Mouse (Mus musculus): ENCODE data around the gene Cdkn1b. TPM values are rescaled to one million over a fixed set of nuclear protein-coding genes. Genes with fewer than 3 reads are reported as not detected.

Cdkn1b gene
- 322 and 377 TPM in 2 replicates for total RNA-seq (2017)

DNA sequence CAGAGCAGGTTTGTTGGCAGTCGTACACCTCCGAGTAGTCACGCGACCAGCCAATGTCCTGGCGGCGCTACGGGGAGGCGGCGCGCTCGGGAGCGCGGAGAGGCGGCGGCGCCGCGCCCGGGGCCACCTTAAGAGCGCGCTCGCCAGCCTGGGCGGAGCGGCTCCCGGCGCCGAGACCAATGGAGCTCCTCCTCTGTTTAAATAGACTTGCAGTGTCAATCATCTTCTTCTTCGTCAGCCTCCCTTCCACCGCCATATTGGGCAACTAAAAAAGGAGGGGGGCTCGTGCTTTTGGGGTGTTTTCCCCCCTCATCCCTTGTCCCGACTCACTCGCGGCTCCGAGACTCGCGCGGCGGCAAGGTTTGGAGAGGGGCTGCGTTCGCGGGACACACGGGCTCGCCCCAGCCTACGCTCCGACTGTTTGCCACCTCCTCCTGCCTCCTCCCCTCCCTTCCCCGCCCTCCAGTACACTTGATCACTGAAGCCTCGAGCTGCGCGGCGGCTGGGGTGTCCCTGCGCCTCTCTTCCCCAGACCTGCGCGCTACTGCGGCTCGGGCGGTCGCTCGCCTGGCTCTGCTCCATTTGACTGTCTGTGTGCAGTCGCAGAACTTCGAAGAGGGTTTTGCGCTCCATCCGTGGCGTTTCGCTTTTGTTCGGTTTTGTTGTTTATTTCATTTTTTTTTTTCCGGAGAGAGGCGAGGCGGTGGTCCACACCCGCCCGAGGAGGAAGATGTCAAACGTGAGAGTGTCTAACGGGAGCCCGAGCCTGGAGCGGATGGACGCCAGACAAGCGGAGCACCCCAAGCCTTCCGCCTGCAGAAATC lies at the start of gene Cdkn1b:
Gene Cdkn1b (plus strand): TSS at position 212 of the 824 bp plus-strand sequence.
- peak; percentile 73 for ATAC-seq (ENCODE audit: extremely low read depth, insufficient number of reproducible peaks, low FRiP score, poor library complexity, severe bottlenecking)

DNA sequence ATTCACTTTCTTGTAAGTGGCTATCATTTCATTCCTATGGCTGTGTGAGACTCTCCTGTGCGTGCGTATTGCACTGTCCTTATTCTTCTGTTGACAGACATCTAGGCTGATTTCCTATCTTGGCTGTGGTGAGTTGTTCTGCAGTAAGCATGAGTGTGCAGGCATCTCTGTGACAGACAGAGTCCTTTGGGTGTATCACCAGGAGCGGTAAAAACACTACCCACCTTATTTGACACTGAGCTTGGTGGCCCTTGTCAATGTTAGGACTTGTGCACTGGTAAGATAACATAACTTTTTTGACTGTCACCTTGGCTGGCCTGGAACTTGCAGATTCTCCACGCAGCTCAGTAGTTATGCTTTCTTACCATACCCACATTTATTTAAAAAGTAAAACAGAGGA lies 49.3 kb upstream of the Cdkn1b start:
- ATAC-seq (ENCODE audit: extremely low read depth, insufficient number of reproducible peaks, low FRiP score, poor library complexity, severe bottlenecking), result no peak

DNA sequence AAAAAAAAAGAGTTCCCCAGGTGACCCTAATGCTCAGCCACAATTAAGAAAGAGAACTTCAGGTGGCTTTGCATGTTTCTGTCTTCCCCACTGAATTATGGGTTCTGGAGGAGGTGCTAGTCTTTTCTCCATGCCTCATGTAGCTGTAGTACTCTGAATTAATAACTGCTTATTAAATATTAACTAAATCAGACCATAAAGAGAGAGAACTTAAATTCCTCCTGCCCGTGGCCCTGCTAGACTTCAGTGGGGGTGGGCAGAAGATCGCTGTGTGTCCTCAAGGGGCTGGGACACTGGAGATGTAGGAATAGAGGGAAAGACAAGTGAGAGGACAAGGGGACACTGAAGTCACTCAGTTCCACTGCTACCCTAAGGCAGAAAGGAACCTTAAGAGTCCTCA lies 48.0 kb upstream of the Cdkn1b start:
- no peak for ATAC-seq (ENCODE audit: extremely low read depth, insufficient number of reproducible peaks, low FRiP score, poor library complexity, severe bottlenecking)

DNA sequence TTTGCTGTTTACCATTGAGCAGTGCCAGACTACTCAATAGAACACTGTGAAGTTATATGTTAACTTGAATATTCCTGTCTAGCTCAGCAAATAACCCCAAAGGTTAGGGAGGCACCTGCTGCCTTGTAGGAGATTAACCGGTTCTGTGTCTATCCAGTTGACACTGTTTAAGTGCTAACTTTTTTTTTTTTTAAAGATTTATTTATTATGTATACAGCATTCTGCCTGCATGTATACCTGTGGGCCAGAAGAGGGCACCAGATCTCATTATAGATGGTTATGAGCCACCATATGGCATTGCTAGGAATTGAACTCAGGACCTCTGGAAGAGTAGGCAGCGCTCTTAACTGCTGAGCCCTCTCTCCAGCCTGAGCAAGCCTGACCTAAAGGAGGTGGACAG lies 47.2 kb upstream of the Cdkn1b start:
- ATAC-seq (ENCODE audit: extremely low read depth, insufficient number of reproducible peaks, low FRiP score, poor library complexity, severe bottlenecking), result no peak

GRCm38 (mm10) chr6:134876795-134877194 lies 43.4 kb upstream of the Cdkn1b start:
- peak; percentile 53; the same call in 1 of the 2 replicates for ATAC-seq (ENCODE audit: extremely low read depth, insufficient number of reproducible peaks, low FRiP score, poor library complexity, severe bottlenecking)

GRCm38 (mm10) chr6:134877276-134877675 lies 42.9 kb upstream of the Cdkn1b start:
- ATAC-seq (ENCODE audit: extremely low read depth, insufficient number of reproducible peaks, low FRiP score, poor library complexity, severe bottlenecking), result no peak

DNA sequence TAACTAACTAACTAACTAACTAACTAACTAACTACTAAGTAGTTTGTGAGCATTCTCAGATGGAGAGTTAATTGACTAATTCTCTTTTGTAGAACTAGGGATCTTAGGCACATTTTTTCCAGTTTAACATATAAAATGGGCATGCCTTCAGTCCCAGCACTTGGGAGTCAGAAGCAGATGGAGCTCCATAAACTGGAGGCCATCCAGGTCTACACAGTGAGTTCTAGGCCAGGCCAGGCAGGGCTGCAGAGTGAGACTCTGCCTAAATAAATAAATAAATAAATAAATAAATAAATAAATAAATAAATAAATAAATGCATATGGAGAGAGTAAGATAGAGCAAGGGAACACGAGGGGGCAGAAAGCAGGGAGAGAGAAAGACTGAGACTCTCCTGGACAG lies 42.3 kb upstream of the Cdkn1b start:
- no peak for ATAC-seq (ENCODE audit: extremely low read depth, insufficient number of reproducible peaks, low FRiP score, poor library complexity, severe bottlenecking)

DNA sequence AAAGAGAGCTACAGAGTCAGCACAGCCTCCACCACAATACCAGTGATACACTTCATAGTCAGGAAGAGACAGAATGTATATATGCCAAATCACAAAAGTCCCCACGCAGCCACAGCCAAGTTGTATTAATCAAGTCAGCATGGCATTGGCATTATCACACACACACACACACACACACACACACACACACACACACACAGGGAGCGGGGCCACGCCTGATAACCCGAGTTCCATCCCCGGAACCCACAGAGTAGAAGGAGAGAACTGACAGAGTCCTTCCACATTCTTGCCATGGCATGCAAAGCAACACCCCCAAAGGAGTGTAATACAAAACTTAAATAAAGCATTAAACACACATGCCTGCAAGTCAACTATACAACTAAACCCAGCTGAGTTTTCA lies 40.6 kb upstream of the Cdkn1b start:
- no peak for ATAC-seq (ENCODE audit: extremely low read depth, insufficient number of reproducible peaks, low FRiP score, poor library complexity, severe bottlenecking)

DNA sequence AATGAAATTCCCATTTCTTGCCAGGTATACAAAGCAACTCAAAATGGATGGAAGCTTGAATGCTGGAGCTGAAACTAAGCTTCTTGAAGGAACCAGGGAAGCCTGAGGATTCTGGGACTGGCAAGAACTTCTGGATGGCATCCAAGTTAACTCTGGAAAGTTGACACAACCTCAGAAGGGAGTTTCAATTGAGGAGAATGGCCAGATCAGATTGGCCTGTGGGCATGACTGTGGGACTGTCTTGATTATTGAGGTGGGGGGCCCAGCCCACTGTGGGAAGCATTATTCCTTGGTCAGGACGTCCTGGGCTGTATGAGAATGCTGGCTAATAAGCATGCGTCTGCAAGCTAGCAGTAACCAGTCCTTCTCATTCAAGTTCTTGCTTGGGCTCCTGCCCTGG lies 40.2 kb upstream of the Cdkn1b start:
- ATAC-seq (ENCODE audit: extremely low read depth, insufficient number of reproducible peaks, low FRiP score, poor library complexity, severe bottlenecking), result no peak

- ATAC-seq (ENCODE audit: extremely low read depth, insufficient number of reproducible peaks, low FRiP score, poor library complexity, severe bottlenecking), result no peak
Observed at GRCm38 (mm10) chr6:134883661-134884060, 36.5 kb upstream of the Cdkn1b start.

DNA sequence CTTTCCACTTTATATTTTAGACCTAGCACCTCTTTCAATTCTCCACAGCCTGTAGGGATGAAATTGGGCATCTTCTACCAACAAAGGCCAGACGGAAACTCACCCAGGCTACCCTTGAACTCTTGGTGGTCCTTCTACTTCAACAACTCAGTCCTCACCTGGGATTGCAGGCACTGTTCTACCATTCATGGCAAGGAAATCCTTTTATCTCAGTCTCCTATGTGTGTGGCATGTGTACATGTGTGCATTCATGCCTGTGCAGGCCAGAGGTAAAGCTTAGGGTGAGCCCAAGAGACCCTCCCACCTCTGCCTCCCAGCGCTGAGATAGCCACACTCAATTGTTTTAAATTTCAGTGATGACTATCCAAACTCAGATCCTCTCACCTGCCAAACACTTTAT lies 34.7 kb upstream of the Cdkn1b start:
- ATAC-seq (ENCODE audit: extremely low read depth, insufficient number of reproducible peaks, low FRiP score, poor library complexity, severe bottlenecking), result no peak

GRCm38 (mm10) chr6:134886475-134886874 lies 33.7 kb upstream of the Cdkn1b start:
- ATAC-seq (ENCODE audit: extremely low read depth, insufficient number of reproducible peaks, low FRiP score, poor library complexity, severe bottlenecking), result no peak

- no peak for ATAC-seq (ENCODE audit: extremely low read depth, insufficient number of reproducible peaks, low FRiP score, poor library complexity, severe bottlenecking)
Observed at GRCm38 (mm10) chr6:134887008-134887407, 33.2 kb upstream of the Cdkn1b start.

DNA sequence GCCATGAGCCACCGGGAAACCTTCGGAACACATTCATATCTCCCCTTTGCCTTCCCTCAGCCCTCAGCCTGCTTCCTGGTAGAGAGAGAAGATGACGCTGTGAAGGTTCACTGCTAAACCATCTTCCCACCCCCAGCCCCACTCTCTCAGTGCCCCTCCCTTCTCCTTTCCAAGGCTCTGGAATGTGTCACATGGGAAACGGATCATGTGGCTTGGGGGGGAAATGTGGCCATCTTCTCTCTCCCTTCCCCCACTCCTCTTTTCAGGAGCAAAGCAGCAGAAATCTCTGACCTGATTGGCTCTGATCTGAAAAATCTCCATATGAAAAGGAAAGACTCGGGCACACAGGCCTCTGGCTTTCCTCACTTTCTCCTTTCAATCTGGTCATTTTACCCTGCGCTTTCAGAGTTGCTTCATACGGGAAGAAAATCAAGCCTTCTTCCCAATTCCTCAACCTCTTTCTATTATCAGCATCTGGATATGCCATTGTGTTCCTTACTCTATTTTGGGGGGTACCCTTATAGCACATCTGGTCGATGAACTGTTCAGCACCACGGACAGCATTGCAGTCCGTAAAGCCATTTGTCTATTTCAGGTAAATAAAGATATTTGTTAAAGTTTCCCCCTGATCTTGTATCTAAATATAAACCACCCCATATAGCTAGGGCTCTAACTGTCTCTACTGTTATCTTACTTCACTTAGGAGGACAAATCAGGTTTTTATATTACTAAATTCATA lies 32.3 kb upstream of the Cdkn1b start:
- no peak for ATAC-seq (ENCODE audit: extremely low read depth, insufficient number of reproducible peaks, low FRiP score, poor library complexity, severe bottlenecking)

- no peak for ATAC-seq (ENCODE audit: extremely low read depth, insufficient number of reproducible peaks, low FRiP score, poor library complexity, severe bottlenecking)
Observed at GRCm38 (mm10) chr6:134888563-134889017, 31.6 kb upstream of the Cdkn1b start.

DNA sequence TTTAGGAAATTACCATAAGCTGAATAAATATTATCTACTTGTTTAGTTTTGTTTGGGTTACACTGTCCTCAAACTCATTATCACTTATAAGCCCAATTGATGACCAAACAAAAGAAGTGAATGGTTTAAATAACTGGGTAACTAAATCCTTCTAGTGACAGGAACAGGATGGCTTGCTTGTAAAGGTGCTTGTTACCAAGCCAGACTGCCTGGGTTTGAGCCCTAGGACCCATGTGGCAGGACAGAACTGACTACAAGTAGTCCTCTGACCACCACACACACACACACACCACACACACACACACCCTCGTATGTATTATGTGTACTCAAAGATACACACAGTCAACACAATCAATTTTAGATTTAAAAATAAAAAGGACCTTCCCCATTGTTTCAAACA lies 30.4 kb upstream of the Cdkn1b start:
- ATAC-seq (ENCODE audit: extremely low read depth, insufficient number of reproducible peaks, low FRiP score, poor library complexity, severe bottlenecking), result no peak

- ATAC-seq (ENCODE audit: extremely low read depth, insufficient number of reproducible peaks, low FRiP score, poor library complexity, severe bottlenecking), result no peak
Observed at GRCm38 (mm10) chr6:134890436-134890835, 29.8 kb upstream of the Cdkn1b start.

DNA sequence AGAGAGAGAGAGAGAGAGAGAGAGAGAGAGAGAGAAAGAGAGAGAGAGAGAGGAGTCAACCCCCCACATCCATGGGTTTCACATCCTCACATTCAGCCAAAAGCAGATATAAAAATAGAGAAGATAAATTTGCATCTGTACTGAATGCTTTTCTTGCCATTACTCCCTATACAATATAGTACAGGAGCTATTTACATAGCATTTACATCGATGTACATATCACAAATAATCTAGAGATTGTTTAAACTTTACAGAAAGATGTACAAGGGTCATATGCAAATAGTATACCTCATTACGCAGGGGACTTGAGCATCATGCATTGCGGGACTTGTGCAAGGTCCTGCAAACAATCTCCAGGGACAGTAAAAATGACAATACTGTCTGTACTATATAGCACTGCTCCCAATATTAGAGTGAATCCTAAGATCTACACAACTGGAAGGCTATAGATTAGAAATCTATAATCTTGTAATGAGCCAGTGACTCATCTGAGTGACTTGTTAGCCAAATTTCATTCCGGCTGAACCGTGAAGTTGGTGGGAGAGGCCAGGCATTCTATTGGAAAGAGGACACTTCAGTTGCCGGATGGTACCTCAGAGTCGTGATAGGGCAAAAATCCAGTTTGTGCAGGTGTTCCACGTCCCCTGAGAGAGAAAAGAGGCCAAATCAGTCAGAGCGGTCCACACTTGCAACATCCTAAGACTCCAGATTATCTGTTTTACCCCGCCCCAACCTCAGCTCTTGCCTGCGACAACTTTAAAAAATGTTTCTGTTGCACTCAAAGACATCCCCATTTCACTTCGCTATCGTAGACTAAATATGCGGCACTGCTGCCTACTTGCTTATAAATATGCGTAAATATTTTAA lies 23.4 kb upstream of the Cdkn1b start:
- no peak for ATAC-seq (ENCODE audit: extremely low read depth, insufficient number of reproducible peaks, low FRiP score, poor library complexity, severe bottlenecking)

GRCm38 (mm10) chr6:134897443-134898094 lies 22.6 kb upstream of the Cdkn1b start:
- peak; percentile 79 for ATAC-seq (ENCODE audit: extremely low read depth, insufficient number of reproducible peaks, low FRiP score, poor library complexity, severe bottlenecking)
